Mouse (Mus musculus) cerebellum, adult (tissue): ENCODE results near the gene Hnrnpa1.

Experiments
- ATAC-seq: cut with Nextera tagmentation; 2 replicates; pipeline ENCODE4 v1.9.2; 2017; ENCODE audit warnings: mild to moderate bottlenecking, moderate library complexity, mixed read lengths; ENCODE audit not compliant: insufficient number of reproducible peaks, low FRiP score, low TSS enrichment

Hnrnpa1 gene

GRCm38 (mm10) chr15:103240160-103241028 is at the start of gene Hnrnpa1:
TSS of gene Hnrnpa1 (plus strand) at chr15:103240432.
- ATAC-seq = peak; percentile 85

- no peak for ATAC-seq
These were observed 49.4 kb upstream of the Hnrnpa1 start for GRCm38 (mm10) chr15:103190531-103191462.

- ATAC-seq = no peak
These were observed 46.6 kb upstream of the Hnrnpa1 start for GRCm38 (mm10) chr15:103193606-103194005.

- ATAC-seq = no peak
These were observed 43.4 kb upstream of the Hnrnpa1 start for GRCm38 (mm10) chr15:103196835-103197234.

- no peak for ATAC-seq
These were observed 42.4 kb upstream of the Hnrnpa1 start for GRCm38 (mm10) chr15:103197785-103198184.

- ATAC-seq = no peak
These were observed 38.0 kb upstream of the Hnrnpa1 start for GRCm38 (mm10) chr15:103202088-103202793.

- no peak for ATAC-seq
These were observed 35.1 kb upstream of the Hnrnpa1 start for GRCm38 (mm10) chr15:103205156-103205555.

- ATAC-seq = no peak
These were observed 26.1 kb upstream of the Hnrnpa1 start for GRCm38 (mm10) chr15:103214149-103214548.

- peak; percentile 26; the same call in 1 of the 2 replicates for ATAC-seq
These were observed 25.0 kb upstream of the Hnrnpa1 start for GRCm38 (mm10) chr15:103214971-103215907.

- ATAC-seq = no peak
These were observed 24.2 kb upstream of the Hnrnpa1 start for GRCm38 (mm10) chr15:103216052-103216451.

GRCm38 (mm10) chr15:103220785-103221184 is 19.4 kb upstream of the Hnrnpa1 start:
- ATAC-seq = no peak

GRCm38 (mm10) chr15:103221386-103221785 is 18.8 kb upstream of the Hnrnpa1 start:
- no peak for ATAC-seq

GRCm38 (mm10) chr15:103224161-103224560 is 16.1 kb upstream of the Hnrnpa1 start:
- no peak for ATAC-seq

GRCm38 (mm10) chr15:103227022-103227421 is 13.2 kb upstream of the Hnrnpa1 start:
- ATAC-seq = no peak

- ATAC-seq = no peak
These were observed 12.7 kb upstream of the Hnrnpa1 start for GRCm38 (mm10) chr15:103227572-103227971.

GRCm38 (mm10) chr15:103228904-103229303 is 11.3 kb upstream of the Hnrnpa1 start:
- ATAC-seq = no peak

GRCm38 (mm10) chr15:103233119-103233518 is 7.1 kb upstream of the Hnrnpa1 start:
- no peak for ATAC-seq

GRCm38 (mm10) chr15:103237295-103237694 is 2.9 kb upstream of the Hnrnpa1 start:
- ATAC-seq = no peak

GRCm38 (mm10) chr15:103239130-103239684 is 1.0 kb upstream of the Hnrnpa1 start:
- peak; percentile 93 for ATAC-seq
